Mouse (Mus musculus) E14TG2a.4 (cell line): ENCODE results near the gene Krtap4-6.

Experiments
- CTCF ChIP-seq: conservative IDR thresholded peaks from 2 replicates; pipeline ENCODE4 v1.5.1; 2014; ENCODE audit warnings: low read length
- POU5F1 ChIP-seq: IDR thresholded peaks from 2 replicates; pipeline ENCODE4 v1.6.1; 2014; ENCODE audit warnings: low read length, borderline replicate concordance

GRCm38 (mm10) chr11:99630890-99631289 lies 34.9 kb downstream of the Krtap4-6 start:
- no peak for TF ChIP-seq CTCF
- TF ChIP-seq POU5F1: no peak
